Mouse (Mus musculus) embryonic facial prominence, embryonic 15.5 days (tissue): ENCODE data around the gene Gm28048. TPM values are rescaled to one million over a fixed set of nuclear protein-coding genes. Genes with fewer than 3 reads are reported as not detected.

Source experiments
- ATAC-seq: fragments of 200-750 bp; cut with Nextera tagmentation; 2 replicates; pipeline ENCODE4 v1.8.0; 2017; ENCODE audit warnings: low read depth, moderate TSS enrichment; ENCODE audit not compliant: insufficient number of reproducible peaks, low FRiP score, low TSS enrichment
- H3K27ac ChIP-seq: fragments of 300-500 bp; sonication (generic); replicated peaks from 2 replicates; pipeline ENCODE4 v1.5.1; 2015; ENCODE audit warnings: mild to moderate bottlenecking, inconsistent platforms
- H3K27me3 ChIP-seq: fragments of 300-500 bp; sonication (generic); 2 replicates; pipeline ENCODE4 v1.6.1; 2015; ENCODE audit warnings: inconsistent platforms
- H3K36me3 ChIP-seq: fragments of 300-500 bp; sonication (generic); 2 replicates; pipeline ENCODE4 v1.6.1; 2015; ENCODE audit warnings: mild to moderate bottlenecking, inconsistent platforms
- H3K4me1 ChIP-seq: fragments of 300-500 bp; sonication (generic); 2 replicates; pipeline ENCODE4 v1.6.1; 2015; ENCODE audit warnings: inconsistent platforms
- H3K4me2 ChIP-seq: fragments of 300-500 bp; sonication (generic); replicated peaks from 2 replicates; pipeline ENCODE4 v1.6.1; 2015; ENCODE audit warnings: mild to moderate bottlenecking, inconsistent platforms
- H3K4me3 ChIP-seq: fragments of 300-500 bp; sonication (generic); replicated peaks from 2 replicates; pipeline ENCODE4 v1.5.1; 2015; ENCODE audit warnings: mild to moderate bottlenecking, inconsistent platforms
- H3K9ac ChIP-seq: fragments of 300-500 bp; sonication (generic); 2 replicates; pipeline ENCODE4 v1.6.1; 2015; ENCODE audit warnings: inconsistent platforms
- H3K9me3 ChIP-seq: fragments of 300-500 bp; sonication (generic); replicated peaks from 2 replicates; pipeline ENCODE4 v1.6.1; 2016; ENCODE audit warnings: inconsistent platforms
- WGBS: fragments of 180-500 bp; shearing (Covaris S2); methylation state at CpG from one replicate; pipeline ENCODE4 v1.1.7; 2015; 5-methylcytosine and 5-hydroxymethylcytosine counted together
- polyA plus RNA-seq: library from polyadenylated mRNA; unstranded; fragments of >200 nt; fragmentation: Nextera tagmentation; extraction: Ambion mirVana; gene quantifications from 2 replicates; pipeline ENCODE4 v1.2.1, GENCODE M21; 2015

The Gm28048 gene
- polyA plus RNA-seq, 1 experiment from 2014 or later, result 11.5 TPM

DNA sequence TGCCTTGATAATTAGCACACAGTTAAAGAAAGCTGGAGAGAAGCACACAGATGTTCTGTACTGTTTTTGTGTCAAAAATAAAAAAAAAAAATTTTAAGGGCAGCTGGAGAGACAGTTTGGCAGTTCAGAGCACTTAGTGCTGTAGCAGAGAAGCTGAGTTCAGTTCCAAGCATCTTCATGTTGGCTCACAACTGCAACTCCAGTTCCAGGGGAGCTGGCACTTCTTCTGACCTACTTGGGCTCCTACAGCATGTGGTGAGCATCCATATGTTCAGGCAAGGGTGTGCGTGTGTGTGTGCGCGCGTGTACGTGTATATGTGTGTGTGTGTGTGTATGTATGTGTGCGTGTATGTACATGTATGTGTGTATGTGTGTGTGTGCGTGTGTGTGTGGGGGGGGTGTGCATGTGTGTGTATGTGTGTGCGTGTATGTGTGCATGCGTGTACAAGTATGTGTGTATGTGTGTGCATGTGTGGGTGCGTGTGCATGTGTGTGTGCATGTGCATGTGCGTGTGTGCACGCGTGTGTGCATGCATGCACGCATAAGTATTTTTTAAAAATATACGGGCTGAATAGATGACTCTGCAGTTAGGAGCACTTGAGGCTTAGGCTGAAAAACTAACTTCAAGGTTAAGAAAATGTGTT, 152.8 kb downstream of the Gm28048 start:
- 95% methylated on average over 15 of the region's 15 CpGs for WGBS
- H3K4me3 ChIP-seq, result no peak overlapping the region
- no peak overlapping the region for H3K4me2 ChIP-seq
- H3K4me1 ChIP-seq, result peaks cover 11% of the 10 kb centered on the region; the same call in 1 of the 2 replicates
- H3K27ac ChIP-seq, result no peak overlapping the region
- no peak for ATAC-seq
- no peaks in the 10 kb centered on the region for H3K27me3 ChIP-seq
- no peak overlapping the region for H3K9ac ChIP-seq
- H3K36me3 ChIP-seq, result no peaks in the 10 kb centered on the region
- H3K9me3 ChIP-seq, result no peaks in the 10 kb centered on the region

DNA sequence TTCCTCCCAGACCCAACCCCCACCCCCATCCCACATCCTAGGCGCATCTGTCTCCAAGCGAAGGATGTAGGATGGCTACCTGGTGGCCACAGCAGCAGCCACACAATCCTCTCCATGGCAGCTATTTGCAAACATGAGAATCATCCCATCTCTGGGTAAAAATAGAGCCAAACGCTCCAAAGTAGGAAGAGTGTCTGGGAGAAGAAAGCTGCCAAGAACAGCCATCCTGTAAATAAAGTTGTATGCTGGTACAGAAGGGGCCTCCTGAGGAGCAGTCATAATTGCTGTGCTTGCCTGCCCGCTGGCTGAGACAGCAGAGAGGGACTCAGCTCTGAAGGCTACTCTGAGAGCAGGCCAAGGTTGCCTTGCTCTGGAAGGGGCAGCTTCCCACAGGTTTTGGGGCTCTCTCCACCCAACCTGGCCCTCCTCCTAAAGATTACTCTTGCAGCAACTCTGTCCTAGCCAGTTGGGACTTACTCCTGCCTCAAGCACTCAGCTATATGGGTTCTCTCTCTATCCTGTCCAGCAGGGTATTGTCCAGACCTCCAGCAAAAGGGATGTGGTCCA, 154.3 kb downstream of the Gm28048 start:
- Histone ChIP-seq H3K4me3 (no peak overlapping the region), H3K9me3 (no peaks in the 10 kb centered on the region), H3K27me3 (no peaks in the 10 kb centered on the region), H3K4me1 (peaks cover 11% of the 10 kb centered on the region; the same call in 1 of the 2 replicates), H3K4me2 (no peak overlapping the region), H3K9ac (no peak overlapping the region), H3K27ac (no peak overlapping the region), H3K36me3 (no peaks in the 10 kb centered on the region)
- 86% methylated on average over 4 of the region's 4 CpGs for WGBS
- ATAC-seq, result no peak

DNA sequence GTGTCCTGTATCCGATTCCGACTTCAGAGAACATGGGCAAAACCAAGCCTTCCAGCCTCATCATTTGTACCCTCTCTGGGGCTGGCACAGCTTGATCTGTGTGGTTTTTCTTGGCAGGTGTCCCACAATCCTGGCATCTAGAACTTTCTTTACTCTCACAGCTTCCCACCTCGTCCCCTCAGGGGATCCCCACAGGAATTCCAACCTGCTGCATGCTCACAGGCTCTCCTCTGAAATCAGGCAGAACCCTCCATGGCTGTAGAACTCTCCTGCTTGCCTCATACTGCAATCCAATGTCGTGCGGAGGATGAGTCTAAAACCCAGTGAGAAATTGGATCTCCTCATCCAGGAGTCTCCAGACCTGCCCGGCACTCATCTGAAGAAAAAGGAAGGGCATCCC, 155.2 kb downstream of the Gm28048 start:
- WGBS, result 78% methylated on average over 6 of the region's 6 CpGs
- Histone ChIP-seq H3K4me3 (no peak overlapping the region), H3K9me3 (no peaks in the 10 kb centered on the region), H3K36me3 (no peaks in the 10 kb centered on the region), H3K9ac (no peak overlapping the region), H3K27me3 (no peaks in the 10 kb centered on the region), H3K4me1 (peaks cover 11% of the 10 kb centered on the region; the same call in 1 of the 2 replicates), H3K4me2 (no peak overlapping the region), H3K27ac (no peak overlapping the region)
- no peak for ATAC-seq

DNA sequence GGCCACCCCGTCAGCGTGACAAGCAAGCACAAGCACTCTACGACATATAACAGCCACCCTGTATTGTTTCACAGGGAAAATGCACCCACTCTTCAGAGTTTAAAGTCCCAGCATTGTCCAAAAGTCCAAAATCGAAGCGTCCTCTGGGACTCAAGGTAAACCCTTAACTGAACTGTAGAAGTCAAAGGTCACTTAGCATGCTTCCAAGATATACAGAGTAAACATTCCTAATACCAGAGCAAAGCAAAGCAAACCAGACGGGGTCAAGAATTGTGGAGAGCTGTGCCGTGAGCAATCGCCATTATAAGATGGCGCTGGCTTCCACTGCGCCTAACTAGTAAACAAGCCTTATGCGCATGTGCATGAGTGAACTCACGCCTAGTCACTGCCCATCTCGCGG, 155.8 kb downstream of the Gm28048 start:
- no peaks in the 10 kb centered on the region for H3K27me3 ChIP-seq
- no peak overlapping the region for H3K4me3 ChIP-seq
- H3K36me3 ChIP-seq, result no peaks in the 10 kb centered on the region
- H3K9ac ChIP-seq, result no peak overlapping the region
- peaks cover 11% of the 10 kb centered on the region; the same call in 1 of the 2 replicates for H3K4me1 ChIP-seq
- H3K9me3 ChIP-seq, result no peaks in the 10 kb centered on the region
- H3K4me2 ChIP-seq, result no peak overlapping the region
- no peak overlapping the region for H3K27ac ChIP-seq
- no peak for ATAC-seq
- 94% methylated on average over 14 of the region's 14 CpGs for WGBS

DNA sequence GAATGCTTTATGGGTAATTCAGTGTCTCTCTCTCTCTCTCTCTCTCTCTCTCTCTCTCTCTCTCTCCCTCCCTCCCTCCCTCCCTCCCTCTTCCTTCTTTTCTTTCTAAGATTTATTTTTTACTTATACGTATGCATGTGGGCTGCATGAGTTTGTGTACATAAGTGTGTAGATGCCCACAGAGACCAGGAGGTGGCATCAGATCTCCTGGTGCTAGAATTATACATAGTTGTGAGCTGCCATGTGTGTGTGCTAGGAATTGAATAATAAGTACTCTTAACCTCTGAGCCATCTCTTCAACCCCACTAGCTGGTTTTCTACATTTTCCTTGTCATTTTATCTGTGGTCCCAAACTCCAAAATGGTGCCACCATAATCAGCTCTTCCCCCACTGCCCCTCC, 156.3 kb downstream of the Gm28048 start:
- no peak overlapping the region for H3K9ac ChIP-seq
- no peak overlapping the region for H3K4me2 ChIP-seq
- H3K27ac ChIP-seq, result no peak overlapping the region
- H3K36me3 ChIP-seq, result no peaks in the 10 kb centered on the region
- no peaks in the 10 kb centered on the region for H3K9me3 ChIP-seq
- no peaks in the 10 kb centered on the region for H3K27me3 ChIP-seq
- 95% methylated on average over 1 of the region's 1 CpGs for WGBS
- no peak overlapping the region for H3K4me3 ChIP-seq
- peaks cover 9% of the 10 kb centered on the region; the same call in 1 of the 2 replicates for H3K4me1 ChIP-seq
- ATAC-seq, result no peak

DNA sequence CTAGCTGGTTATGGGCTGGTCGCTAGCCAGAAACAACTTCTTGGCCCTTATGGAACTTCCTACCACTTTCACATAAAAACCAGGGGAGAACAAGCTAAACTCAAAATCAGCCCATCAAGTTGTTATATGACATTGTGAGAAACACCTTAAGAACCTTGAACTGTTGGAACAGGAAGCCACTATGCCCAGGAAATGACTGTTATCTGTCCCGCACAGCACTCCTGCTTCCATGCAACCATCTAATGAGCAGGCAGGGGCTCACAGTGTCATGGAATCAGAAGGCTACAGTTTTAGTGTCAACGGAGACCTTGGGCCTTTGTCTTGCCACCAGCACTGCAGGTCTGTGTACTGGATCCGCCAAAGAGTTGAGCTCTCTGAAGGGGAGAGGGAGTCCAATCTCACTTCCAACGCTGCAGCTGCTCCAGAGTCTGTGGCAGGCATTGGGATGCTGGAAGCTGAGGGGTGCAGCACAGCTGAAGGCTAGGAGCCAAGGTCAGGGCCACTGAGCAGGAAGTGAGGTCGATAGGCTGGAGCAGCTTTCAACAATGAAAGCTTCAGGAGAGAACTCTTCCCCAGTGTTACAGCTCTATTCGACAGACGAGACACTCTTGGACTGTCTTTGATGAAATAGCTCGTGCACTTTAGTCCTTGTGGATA, 157.7 kb downstream of the Gm28048 start:
- H3K9ac ChIP-seq, result no peak overlapping the region
- no peaks in the 10 kb centered on the region for H3K9me3 ChIP-seq

DNA sequence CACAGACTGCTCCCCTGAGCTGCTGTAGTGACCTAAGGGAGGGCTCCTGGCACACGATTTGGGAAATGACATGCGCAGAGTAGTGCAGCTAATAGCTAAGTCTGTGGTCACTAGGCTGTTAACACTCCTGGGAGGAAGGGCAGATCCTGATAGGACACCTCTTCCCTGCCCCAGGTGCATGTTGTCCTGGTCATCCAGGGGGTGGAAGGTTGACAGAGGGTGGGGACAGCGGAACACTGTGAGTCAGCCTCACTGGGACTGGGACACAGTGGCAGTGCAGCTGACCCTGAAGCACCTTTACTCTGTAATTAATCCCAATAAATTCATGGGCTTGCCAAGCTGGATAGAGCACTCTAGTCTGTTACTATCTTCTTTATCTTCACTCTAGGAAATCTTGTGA, 160.6 kb downstream of the Gm28048 start:
- WGBS, result 86% methylated on average over 3 of the region's 3 CpGs

More for the DNA sequence above, 157.7 kb downstream of the Gm28048 start:
- 74% methylated on average over 9 of the region's 9 CpGs for WGBS
- no peak for ATAC-seq
- 0 out of 2 replicates have a peak, but pooled peaks cover 2% of the 10 kb centered on the region for H3K4me1 ChIP-seq
- no peak overlapping the region for H3K27ac ChIP-seq
- H3K4me3 ChIP-seq, result no peak overlapping the region
- H3K27me3 ChIP-seq, result no peaks in the 10 kb centered on the region
- H3K36me3 ChIP-seq, result no peaks in the 10 kb centered on the region
- no peak overlapping the region for H3K4me2 ChIP-seq

DNA sequence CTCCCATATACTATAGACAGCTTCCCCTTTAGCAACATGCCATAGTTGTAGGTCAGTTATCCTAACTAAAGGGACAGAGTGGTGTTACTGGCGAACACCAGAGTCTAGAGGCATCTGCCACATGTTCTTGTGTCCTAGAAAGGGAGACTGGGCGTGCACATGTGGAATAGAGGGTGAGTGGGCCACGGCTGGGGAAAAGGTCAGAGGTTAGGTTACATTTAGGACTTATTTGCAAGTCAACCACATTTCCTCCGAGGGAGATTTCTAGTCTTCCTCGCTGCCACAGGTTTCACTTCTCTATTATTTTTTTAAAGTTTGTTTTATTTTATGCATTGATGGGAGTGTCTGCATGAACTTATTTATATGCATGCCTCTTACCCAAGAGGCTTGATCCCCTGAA, 163.5 kb downstream of the Gm28048 start:
- no peak overlapping the region for H3K9ac ChIP-seq
- no peaks in the 10 kb centered on the region for H3K9me3 ChIP-seq
- H3K36me3 ChIP-seq, result no peaks in the 10 kb centered on the region
- H3K27me3 ChIP-seq, result no peaks in the 10 kb centered on the region
- no peak for ATAC-seq
- no peak overlapping the region for H3K4me3 ChIP-seq
- no peak overlapping the region for H3K4me2 ChIP-seq
- WGBS, result 60% methylated on average over 5 of the region's 5 CpGs
- no peak overlapping the region for H3K27ac ChIP-seq
- H3K4me1 ChIP-seq, result no peaks in the 10 kb centered on the region

More for the DNA sequence above, 160.6 kb downstream of the Gm28048 start:
- Histone ChIP-seq H3K4me3 (no peak overlapping the region), H3K27me3 (no peaks in the 10 kb centered on the region), H3K27ac (no peak overlapping the region), H3K4me1 (no peaks in the 10 kb centered on the region), H3K9me3 (no peaks in the 10 kb centered on the region), H3K36me3 (no peaks in the 10 kb centered on the region), H3K9ac (no peak overlapping the region), H3K4me2 (no peak overlapping the region)
- no peak for ATAC-seq

DNA sequence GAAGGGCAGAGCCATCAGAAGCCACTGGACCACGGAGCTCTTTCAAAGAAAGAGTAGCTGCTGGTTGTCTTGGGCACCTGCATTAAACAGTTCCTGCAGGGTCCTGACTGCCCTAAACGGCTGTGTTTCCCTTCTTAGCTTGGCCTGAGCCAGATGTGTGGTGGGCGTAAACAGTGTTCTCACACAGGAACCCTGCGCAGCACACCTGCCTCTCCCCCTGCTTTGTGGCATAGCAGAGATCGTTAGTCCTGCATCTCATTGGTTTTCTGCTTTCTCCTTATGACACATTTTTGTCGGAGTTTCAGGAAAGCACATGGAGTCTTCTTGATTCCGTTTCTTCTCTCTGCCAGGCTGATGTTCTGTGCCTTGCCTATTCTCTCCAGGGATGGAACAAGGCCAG, 166.0 kb downstream of the Gm28048 start:
- Histone ChIP-seq H3K9ac (no peak overlapping the region), H3K4me3 (no peak overlapping the region), H3K36me3 (no peaks in the 10 kb centered on the region), H3K9me3 (no peaks in the 10 kb centered on the region), H3K4me2 (no peak overlapping the region), H3K27ac (no peak overlapping the region), H3K4me1 (no peaks in the 10 kb centered on the region), H3K27me3 (no peaks in the 10 kb centered on the region)
- WGBS, result 77% methylated on average over 7 of the region's 7 CpGs
- ATAC-seq, result no peak

DNA sequence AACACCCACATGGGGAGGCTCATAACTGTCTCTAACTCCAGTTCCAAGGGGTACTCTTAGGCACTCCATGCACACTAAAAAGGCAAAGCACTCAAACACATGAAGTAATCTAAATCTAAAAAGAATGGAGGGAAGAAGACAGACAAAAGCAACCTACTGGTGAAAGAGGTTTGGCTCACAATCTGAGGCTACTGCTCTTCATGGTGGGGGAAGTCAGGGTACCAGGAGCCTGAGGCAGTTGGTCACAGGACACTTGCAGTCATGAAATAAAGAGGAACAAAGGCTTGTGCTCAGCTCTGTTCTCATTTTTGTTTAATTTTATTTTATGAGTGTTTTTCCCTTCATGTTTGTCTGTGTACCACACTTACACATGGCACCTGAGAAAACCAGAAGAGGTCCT, 166.7 kb downstream of the Gm28048 start:
- no peak for ATAC-seq
- Histone ChIP-seq H3K4me3 (no peak overlapping the region), H3K27ac (no peak overlapping the region)

DNA sequence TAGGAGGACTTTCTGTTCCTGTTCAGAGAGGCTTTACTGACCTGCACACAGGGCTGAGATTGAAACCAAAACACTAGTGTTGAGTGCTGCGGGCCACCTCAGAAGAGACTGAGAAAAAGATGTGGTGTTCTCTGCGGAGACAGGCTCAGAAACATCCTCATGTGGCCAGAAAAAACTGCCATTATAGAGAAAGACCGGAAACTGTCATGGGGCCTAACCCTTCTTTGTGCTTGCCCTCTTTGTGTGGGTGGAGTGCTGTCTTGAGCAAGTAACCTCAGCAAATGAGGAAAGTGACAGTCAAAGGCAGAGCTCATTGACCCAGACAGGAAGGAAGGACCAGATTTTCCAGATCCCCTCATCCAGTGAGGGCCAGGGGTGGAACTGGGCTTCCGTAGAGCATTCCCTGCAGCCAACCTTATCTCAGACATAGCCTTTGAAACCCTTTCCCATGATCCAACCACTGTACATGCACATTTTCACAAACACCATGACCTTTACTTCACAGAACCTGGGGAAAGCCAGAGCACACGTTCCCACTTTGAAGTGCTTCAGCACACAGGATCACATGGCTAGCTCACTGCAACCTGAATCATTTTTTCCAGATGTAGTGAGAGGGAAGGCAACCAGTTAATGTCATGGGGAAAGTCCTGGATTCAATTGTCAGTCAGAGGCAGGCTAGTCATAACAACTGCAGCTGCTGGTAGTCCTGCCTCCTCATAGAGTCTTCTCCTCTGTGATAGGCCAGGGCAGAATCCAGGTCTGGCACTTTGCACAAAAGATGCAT, 167.8 kb downstream of the Gm28048 start:
- no peak overlapping the region for H3K9ac ChIP-seq
- H3K36me3 ChIP-seq, result no peaks in the 10 kb centered on the region
- no peak overlapping the region for H3K4me3 ChIP-seq
- no peak for ATAC-seq
- H3K4me1 ChIP-seq, result no peaks in the 10 kb centered on the region
- H3K27me3 ChIP-seq, result no peaks in the 10 kb centered on the region
- no peak overlapping the region for H3K4me2 ChIP-seq
- no peak overlapping the region for H3K27ac ChIP-seq
- H3K9me3 ChIP-seq, result no peaks in the 10 kb centered on the region
- 66% methylated on average over 5 of the region's 5 CpGs for WGBS

More for the DNA sequence above, 166.7 kb downstream of the Gm28048 start:
- Histone ChIP-seq H3K36me3 (no peaks in the 10 kb centered on the region), H3K27me3 (no peaks in the 10 kb centered on the region), H3K4me2 (no peak overlapping the region), H3K9me3 (no peaks in the 10 kb centered on the region), H3K9ac (no peak overlapping the region), H3K4me1 (no peaks in the 10 kb centered on the region)
